Mouse (Mus musculus): ENCODE results near the gene Tgfb1.

Tgfb1 gene

DNA sequence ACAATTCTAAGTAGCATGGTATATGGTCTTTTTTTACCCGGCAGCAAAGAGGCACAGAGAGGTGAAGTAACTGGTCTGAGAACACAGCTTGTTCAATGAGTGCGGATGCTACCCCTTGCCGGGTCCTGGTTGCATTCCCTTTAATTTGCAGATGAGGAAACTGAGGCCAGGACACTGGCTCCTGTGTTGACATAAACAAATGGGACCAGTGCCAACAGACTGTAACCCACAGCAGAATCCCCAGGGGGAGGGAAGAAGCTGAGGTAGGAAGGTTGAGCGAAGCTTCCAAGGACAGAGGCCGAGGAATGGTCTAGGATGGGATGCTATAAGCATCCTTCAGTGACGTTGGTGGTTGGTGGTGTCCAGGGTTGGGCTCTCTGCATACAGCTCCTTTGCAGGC lies 11.4 kb upstream of the Tgfb1 start:
- DNase-seq (ENCODE audit: low spot score) = no peak

- DNase-seq (ENCODE audit: low spot score) = peak; percentile 91
Observed at GRCm38 (mm10) chr7:25676085-25676781, 10.6 kb upstream of the Tgfb1 start.

DNA sequence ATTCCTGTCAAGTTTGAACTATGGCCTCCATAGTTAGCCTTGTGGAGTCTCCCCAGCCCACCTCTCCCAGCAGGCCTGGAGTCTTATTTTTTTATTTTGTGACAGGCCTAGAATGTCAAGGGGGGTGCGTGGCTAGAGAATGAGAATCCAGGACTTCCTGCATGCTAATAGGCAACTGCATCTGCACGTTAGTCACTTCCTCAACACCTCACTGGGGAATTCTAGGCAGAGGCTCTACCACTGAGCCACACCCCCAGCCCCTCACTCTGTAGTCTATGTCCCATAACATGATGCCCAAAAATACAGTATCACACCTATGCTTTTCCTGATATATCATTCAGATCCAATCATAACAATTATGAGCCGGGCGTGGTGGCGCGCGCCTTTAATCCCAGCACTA lies 9.8 kb upstream of the Tgfb1 start:
- DNase-seq (ENCODE audit: low spot score) = no peak

DNA sequence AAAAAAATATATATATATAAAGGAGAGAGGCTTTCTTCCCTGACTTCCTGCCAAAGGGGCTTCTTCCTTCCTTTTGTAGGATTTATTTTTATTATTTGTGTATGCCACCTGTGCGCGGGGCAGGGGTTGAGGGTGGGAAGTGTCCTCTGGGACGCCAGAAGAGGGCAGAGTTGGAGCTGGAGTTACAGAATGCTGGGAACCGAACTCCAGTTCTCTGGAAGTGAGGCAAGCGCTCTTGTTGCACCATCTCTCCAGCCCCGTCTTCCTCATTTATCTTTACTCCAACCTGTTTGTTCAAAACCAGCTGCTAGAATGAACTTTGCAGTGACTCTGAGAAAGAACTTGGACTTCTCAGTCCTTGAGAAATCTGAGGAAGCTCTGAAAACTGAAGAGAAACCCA lies 6.8 kb upstream of the Tgfb1 start:
- DNase-seq (ENCODE audit: low spot score) = no peak

DNA sequence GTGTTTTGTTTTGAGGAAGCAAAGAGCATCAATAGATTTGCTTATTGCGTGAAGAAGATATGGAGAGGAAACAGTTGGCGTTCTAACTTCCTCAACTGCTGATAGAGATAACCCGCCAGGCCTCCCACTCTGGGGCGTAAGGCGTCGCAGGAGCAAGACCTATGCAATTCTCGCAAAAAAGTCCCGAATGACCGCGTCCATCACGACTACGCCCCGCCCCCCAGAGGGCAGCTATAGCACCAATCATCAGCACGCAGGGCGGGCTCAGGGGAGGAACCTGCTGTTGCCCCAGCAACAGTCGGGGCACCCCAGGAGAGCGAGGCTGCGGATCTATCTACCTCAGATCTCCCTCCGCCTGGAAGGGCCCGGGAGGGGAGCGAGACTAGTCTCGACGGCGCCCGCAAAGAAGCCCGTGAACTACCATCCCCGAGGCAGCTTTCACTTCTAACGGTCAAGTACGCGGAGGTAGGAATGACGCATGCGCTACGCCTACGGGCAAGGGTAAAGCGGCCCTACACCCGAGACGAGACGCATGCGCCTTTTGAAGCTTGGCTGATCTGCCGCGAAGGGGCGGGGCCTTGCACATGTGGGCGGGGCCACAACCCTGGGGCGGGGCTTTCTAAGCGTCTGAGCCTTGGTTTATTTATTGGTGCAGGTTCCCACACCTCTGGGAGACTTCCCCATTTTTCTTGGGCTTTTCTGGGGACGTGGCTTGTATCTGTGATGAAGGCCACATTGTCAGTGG lies 6.1 kb upstream of the Tgfb1 start, which contains the start of gene B9d2:
TSS of gene B9d2 (plus strand) at position 267 of the 745 bp plus-strand sequence.
- DNase-seq (ENCODE audit: low spot score) = peak; percentile 96

DNA sequence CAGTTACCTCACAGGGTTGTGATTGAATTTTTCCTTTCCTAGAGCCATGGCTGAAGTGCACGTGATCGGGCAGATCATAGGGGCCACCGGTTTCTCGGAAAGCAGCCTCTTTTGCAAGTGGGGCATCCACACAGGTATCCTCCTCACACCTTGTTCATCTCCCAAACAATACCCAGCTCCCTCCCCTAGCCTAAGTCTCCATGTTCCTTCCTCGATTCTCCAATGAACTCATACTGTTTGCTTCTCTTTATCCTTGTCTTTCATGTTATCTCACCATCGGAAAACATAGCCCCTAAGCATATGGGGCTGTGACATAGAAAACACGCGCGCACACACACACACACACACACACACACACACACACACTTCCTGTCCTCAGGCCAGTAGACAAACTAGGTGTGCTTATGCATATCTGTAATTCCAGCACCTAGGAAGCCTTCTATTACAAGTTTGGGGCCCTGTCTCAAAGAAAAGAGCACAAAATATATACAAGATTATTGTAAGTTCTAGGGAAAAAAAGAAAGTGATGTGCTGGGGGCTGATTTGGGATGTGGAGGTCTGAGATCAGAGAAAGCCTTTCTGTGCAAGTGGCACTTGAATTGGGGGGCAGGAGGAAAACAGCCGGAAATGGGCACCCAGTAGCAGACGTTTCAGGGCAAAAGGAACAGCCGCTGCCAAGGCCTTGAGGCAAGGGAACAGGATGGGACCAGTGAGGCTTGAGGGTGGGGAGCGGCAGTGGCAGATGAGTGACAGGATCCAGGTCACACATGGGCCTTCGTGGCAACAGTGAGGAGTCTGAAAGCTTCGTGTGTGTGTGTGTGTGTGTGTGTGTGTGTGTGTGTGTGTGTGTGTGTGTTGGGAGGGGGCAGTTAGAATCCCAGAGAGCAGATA lies 5.2 kb upstream of the Tgfb1 start:
- no peak for DNase-seq (ENCODE audit: low spot score)

DNA sequence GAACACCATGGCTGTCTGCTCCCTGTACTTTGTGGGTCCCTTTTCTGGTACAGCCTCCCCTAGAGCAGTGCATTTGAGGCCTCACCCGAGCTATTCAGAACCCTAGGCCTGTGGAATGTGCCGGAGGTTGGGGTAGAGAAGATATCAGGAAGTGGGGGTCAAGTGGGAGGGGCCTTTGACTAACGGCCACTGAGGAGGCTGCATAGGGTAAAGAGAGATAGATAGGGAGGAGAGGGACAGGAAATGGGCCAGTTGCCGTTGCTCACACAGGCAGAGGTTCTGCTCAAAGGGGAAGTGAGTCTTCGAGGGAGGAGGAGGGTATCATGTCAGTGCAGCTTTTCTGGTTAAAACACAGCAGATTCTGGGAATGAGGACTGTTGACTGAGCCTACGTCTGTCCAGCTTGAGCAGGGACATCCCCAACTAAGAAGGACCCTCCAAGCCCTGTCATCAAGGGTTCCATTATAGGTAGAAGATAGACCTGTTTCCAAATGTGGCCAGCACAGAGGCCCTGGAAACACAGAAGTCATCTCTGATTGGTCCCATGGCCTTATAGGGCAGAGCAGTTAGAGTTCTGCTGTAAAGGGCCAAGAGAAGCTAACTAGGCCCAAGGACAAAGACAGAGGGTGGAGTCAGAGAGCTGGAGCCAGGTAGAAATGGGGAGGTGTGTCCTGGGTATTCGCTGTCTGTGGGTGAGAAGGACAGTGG lies 3.2 kb upstream of the Tgfb1 start:
- DNase-seq (ENCODE audit: low spot score) = no peak

DNA sequence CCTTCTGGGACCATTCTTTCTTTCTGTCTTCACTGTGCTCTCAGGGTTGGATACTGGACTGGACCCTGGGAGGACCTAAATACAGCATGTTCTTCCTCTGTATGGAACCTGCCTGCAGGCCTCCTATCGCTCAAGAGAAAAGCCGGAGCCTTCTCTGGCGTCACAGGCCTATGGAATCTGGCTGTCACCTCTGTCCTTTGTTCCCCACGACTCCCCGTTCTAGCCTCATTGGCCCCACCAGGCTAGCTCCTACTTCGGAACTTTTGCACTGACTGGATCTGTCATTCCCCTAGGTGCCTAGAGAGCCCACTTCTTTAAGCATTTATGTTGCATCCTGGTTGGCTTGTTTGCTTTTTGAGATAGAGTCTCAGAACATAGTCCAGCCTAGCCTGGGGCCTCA lies 2.1 kb upstream of the Tgfb1 start:
- DNase-seq (ENCODE audit: low spot score) = no peak

GRCm38 (mm10) chr7:25685926-25686470 lies 804 bp upstream of the Tgfb1 start:
- DNase-seq (ENCODE audit: low spot score) = no peak

GRCm38 (mm10) chr7:25687811-25688401 lies 1.1 kb downstream of the Tgfb1 start:
- no peak for DNase-seq (ENCODE audit: low spot score)

- no peak for DNase-seq (ENCODE audit: low spot score)
Observed at GRCm38 (mm10) chr7:25688810-25689586, 2.2 kb downstream of the Tgfb1 start.

GRCm38 (mm10) chr7:25689603-25690021 lies 2.8 kb downstream of the Tgfb1 start:
- DNase-seq (ENCODE audit: low spot score) = no peak

- DNase-seq (ENCODE audit: low spot score) = no peak
Observed at GRCm38 (mm10) chr7:25690051-25690450, 3.2 kb downstream of the Tgfb1 start.

DNA sequence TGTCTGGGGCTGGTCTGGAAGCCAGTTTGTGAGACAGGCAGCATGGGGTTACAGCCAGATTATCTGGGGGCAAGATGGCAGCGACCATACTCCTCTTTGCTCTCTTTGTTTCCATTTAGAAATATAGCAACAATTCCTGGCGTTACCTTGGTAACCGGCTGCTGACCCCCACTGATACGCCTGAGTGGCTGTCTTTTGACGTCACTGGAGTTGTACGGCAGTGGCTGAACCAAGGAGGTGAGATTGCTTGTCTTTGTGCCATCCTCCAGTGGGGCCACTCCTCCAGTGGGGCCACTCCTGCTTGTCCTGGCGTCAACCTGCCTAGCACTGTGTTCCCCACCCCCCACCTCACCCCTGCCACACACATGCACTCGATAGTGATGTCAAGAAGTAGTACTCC lies 7.3 kb downstream of the Tgfb1 start:
- DNase-seq (ENCODE audit: low spot score) = no peak

DNA sequence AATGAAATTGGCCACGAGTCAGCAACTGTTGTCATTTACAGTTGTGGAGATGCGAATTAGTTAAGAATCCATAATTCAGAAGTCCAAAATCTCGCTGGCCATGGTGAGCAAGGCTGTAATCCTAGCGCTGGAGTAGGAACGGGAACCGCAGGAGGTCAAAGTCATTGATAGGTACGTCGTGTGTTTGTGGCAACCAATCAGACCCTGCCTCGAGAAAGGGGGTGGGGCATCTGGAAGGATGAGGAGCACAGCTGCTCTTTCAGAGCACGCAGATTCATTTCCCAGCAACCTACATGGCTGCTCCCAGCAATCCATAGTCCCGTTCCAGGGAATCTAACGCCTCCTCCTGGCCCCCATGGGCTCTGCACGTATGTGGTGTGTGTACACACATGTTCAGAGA lies 13.0 kb downstream of the Tgfb1 start:
- DNase-seq (ENCODE audit: low spot score) = no peak

DNA sequence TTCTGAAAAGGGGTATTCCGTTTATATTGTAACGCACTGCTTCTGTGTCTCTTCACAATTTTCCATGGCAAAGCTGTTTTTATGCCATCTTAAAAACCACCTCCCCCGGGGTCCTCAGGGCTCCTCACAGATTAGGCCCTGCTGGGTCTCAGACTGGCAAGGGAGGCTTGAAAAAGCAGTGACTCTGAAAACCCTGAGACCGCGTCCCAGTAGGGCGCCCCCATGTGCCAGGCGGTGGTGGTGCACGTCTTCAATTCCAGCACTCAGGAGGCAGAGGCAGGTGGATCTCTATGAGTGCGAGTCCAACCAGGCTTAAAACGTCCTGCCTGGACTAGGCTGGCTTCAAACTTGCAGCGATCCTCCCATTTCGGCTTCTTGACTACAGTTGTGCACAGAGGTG lies 13.9 kb downstream of the Tgfb1 start:
- no peak for DNase-seq (ENCODE audit: low spot score)

DNA sequence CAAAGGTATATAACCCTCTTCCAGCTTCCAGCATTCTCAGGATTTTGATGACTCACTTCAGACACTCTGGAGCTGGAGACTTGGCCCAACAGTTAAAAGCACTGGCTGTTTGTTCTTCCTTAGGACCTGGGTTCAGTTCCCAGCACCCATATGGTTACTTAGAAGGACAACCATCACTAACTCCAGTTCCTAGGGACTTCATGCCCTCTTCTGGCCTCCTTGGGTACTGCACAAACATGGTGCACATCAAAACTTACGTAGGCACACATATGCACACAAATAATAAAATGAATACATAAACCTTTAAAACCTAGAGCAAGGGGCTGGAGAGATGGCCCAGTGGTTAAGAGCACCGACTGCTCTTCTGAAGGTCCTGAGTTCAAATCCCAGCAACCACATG lies 15.5 kb downstream of the Tgfb1 start:
- no peak for DNase-seq (ENCODE audit: low spot score)

- DNase-seq (ENCODE audit: low spot score) = no peak
Observed at GRCm38 (mm10) chr7:25703793-25704494, 17.1 kb downstream of the Tgfb1 start.

DNA sequence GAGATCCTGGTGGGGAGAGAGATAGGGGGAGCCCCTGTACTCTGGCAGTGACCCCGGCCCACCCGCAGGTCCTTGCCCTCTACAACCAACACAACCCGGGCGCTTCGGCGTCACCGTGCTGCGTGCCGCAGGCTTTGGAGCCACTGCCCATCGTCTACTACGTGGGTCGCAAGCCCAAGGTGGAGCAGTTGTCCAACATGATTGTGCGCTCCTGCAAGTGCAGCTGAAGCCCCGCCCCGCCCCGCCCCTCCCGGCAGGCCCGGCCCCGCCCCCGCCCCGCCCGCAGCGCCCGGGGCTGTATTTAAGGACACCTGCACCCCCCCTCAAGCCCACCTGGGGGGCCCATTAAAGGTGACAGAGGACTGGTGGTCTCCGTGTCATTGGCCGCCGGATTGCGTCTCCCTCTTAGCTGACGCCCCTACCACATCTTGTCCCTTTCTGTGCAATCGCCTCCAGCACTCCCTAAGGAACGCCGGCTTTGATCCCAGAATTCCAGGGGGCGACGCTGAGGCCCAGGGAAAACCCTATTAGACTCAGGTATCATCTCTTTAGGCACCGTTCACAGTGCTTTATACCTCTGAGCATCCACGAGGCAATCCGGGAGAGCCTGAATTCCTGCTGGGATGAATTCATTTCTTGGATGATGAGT lies 18.0 kb downstream of the Tgfb1 start:
- DNase-seq (ENCODE audit: low spot score) = no peak
